Mouse (Mus musculus): ENCODE data around the gene Ttc36.
"Not testable (repeated sequence)": the region's sequence is repeated elsewhere in the genome, so short reads cannot be mapped to it uniquely, and the experiment has no call there.

Gene Ttc36

GRCm38 (mm10) chr9:44772750-44773651 lies 29.9 kb downstream of the Ttc36 start:
- peak; percentile 95 for DNase-seq (ENCODE audit: low read depth, low spot score)

GRCm38 (mm10) chr9:44772392-44772749 lies 30.5 kb downstream of the Ttc36 start:
- no peak for DNase-seq (ENCODE audit: low read depth, low spot score)

- DNase-seq (ENCODE audit: low read depth, low spot score), result no peak
These were observed 31.5 kb downstream of the Ttc36 start for GRCm38 (mm10) chr9:44771376-44771775.

GRCm38 (mm10) chr9:44768029-44768394 lies 34.9 kb downstream of the Ttc36 start:
- not testable (repeated sequence) for DNase-seq (ENCODE audit: low read depth, low spot score)

GRCm38 (mm10) chr9:44767101-44768028 lies 35.5 kb downstream of the Ttc36 start, which contains the start of the genes Arcn1 and Ift46:
TSS of gene Arcn1 (minus strand) at chr9:44767845.
TSS of gene Ift46 (plus strand) at chr9:44767908.
- peak; percentile 93 for DNase-seq (ENCODE audit: low read depth, low spot score)

GRCm38 (mm10) chr9:44760873-44761272 lies 42.0 kb downstream of the Ttc36 start:
- DNase-seq (ENCODE audit: low read depth, low spot score), result no peak
